Mouse (Mus musculus) heart, postnatal 0 days (tissue): Measurements from ENCODE around the gene Kcp. TPM values are rescaled to one million over a fixed set of nuclear protein-coding genes. Genes with fewer than 3 reads are reported as not detected.

ENCODE experiments used
- ATAC-seq: fragments of 200-750 bp; cut with Nextera tagmentation; 2 replicates; pipeline ENCODE4 v1.8.0; 2017; ENCODE audit warnings: low read depth, moderate number of reproducible peaks, moderate library complexity; ENCODE audit not compliant: insufficient read depth
- DNase-seq: peaks from one replicate; pipeline ENCODE4 v3.0.0-alpha.2; 2016; ENCODE audit warnings: low spot score
- H3K27ac ChIP-seq: fragments of 300-500 bp; sonication (generic); 2 replicates; pipeline ENCODE4 v1.5.1; 2014; ENCODE audit warnings: low read depth, mild to moderate bottlenecking
- H3K27me3 ChIP-seq: fragments of 300-500 bp; sonication (generic); 2 replicates; pipeline ENCODE4 v1.6.1; 2014; ENCODE audit warnings: low read length, mixed read lengths; ENCODE audit not compliant: control insufficient read depth, insufficient read depth
- H3K36me3 ChIP-seq: fragments of 300-500 bp; sonication (generic); replicated peaks from 2 replicates; pipeline ENCODE4 v1.6.1; 2014; ENCODE audit warnings: low read length, mixed read lengths; ENCODE audit not compliant: control insufficient read depth, insufficient read depth
- H3K4me1 ChIP-seq: fragments of 300-500 bp; sonication (generic); 2 replicates; pipeline ENCODE4 v1.6.1; 2014; ENCODE audit warnings: antibody characterized with exemption; ENCODE audit not compliant: control insufficient read depth, insufficient read depth
- H3K4me2 ChIP-seq: fragments of 300-500 bp; sonication (generic); 2 replicates; pipeline ENCODE4 v1.6.1; 2014; ENCODE audit warnings: low read depth, mild to moderate bottlenecking, low read length, moderate library complexity
- H3K4me3 ChIP-seq: fragments of 300-500 bp; sonication (generic); 2 replicates; pipeline ENCODE4 v1.5.1; 2014; ENCODE audit warnings: low read depth, low read length
- H3K9ac ChIP-seq: fragments of 300-500 bp; sonication (generic); replicated peaks from 2 replicates; pipeline ENCODE4 v1.6.1; 2014; ENCODE audit warnings: low read depth, low read length, mixed read lengths
- H3K9me3 ChIP-seq: fragments of 300-500 bp; sonication (generic); replicated peaks from 2 replicates; pipeline ENCODE4 v1.6.1; 2016; ENCODE audit warnings: low read length; ENCODE audit not compliant: control insufficient read depth
- CTCF ChIP-seq: IDR thresholded peaks from 2 replicates; pipeline ENCODE4 v1.5.1; 2016; ENCODE audit warnings: antibody characterized with exemption, control low read depth, low read depth
- EP300 ChIP-seq: IDR thresholded peaks from 2 replicates; pipeline ENCODE4 v1.6.1; 2016; ENCODE audit warnings: antibody characterized with exemption, low read depth
- WGBS: fragments of 180-500 bp; shearing (Covaris S2); extraction: QIAGEN DNeasy Blood & Tissue Kit; methylation state at CpG from one replicate; pipeline ENCODE4 v1.1.7; 2014; 5-methylcytosine and 5-hydroxymethylcytosine counted together
- polyA plus RNA-seq: library from polyadenylated mRNA; unstranded; fragments of >200 nt; fragmentation: Nextera tagmentation; extraction: Ambion mirVana; gene quantifications from 2 replicates; pipeline ENCODE4 v1.2.1, GENCODE M21; 2015
- total RNA-seq: library from RNA; depleted of rRNA; stranded (reverse); fragments of >200 nt; gene quantifications from 2 replicates; pipeline ENCODE4 v1.2.3, GENCODE M21; 2014; ENCODE audit warnings: low replicate concordance; rRNA removed

Gene Kcp
- total and polyA plus RNA-seq, 2 experiments from 2014 or later, result 4.2 to 17.9 TPM

DNA sequence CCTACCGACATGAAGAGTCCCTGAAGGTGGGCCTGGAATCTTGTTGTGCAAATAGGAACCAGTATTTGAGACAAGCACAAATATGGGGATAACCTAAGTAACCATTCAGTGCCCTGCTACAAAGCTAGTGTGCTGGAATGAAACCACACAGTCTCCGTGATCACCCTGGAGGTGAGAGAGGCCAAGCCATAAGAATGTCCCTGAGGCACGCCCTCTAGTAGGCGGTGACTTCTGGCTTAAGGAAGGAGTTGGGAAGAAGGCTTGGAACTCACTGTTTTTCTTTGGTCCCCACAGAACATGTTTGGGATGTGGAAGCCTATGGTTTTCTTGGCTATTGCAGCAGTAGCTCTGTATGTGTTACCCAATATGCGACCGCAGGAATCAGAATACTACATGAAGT is 81.4 kb downstream of the Kcp start:
- WGBS, result 71% methylated on average over 6 of the region's 6 CpGs
- TF ChIP-seq EP300 (no peak), CTCF (no peak)

GRCm38 (mm10) chr6:29425118-29425517 is 82.6 kb downstream of the Kcp start:
- no peaks in the 10 kb centered on the region for H3K36me3 ChIP-seq
- H3K27me3 ChIP-seq, result no peaks in the 10 kb centered on the region
- H3K4me3 ChIP-seq, result no peak overlapping the region
- no peak overlapping the region for H3K27ac ChIP-seq
- 83% methylated on average over 8 of the region's 8 CpGs for WGBS
- TF ChIP-seq CTCF, result no peak
- no peak for TF ChIP-seq EP300
- no peak for ATAC-seq
- no peak overlapping the region for H3K9ac ChIP-seq
- DNase-seq, result no peak
- no peaks in the 10 kb centered on the region for H3K9me3 ChIP-seq
- H3K4me1 ChIP-seq, result peaks cover 1% of the 10 kb centered on the region; the same call in 1 of the 2 replicates
- no peak overlapping the region for H3K4me2 ChIP-seq

More for the DNA sequence above, 81.4 kb downstream of the Kcp start:
- no peak overlapping the region for H3K9ac ChIP-seq
- no peak for ATAC-seq
- no peak overlapping the region for H3K4me3 ChIP-seq
- no peak overlapping the region for H3K4me2 ChIP-seq
- no peaks in the 10 kb centered on the region for H3K9me3 ChIP-seq
- no peak overlapping the region for H3K27ac ChIP-seq
- H3K4me1 ChIP-seq, result peaks cover 6% of the 10 kb centered on the region
- no peaks in the 10 kb centered on the region for H3K36me3 ChIP-seq
- no peak for DNase-seq
- H3K27me3 ChIP-seq, result no peaks in the 10 kb centered on the region

Other genes with a start within 250 kb of the Kcp start
- gene Hilpda, start 235.5 kb downstream of the Kcp start, total RNA-seq, result 42.1 and 46.5 TPM in 2 replicates
- gene Hilpda, start 235.5 kb downstream of the Kcp start, polyA plus RNA-seq, result 23.8 and 27.8 TPM in 2 replicates
- not detected in 2 replicates for gene Fam71f2, start 228.4 kb downstream of the Kcp start, total RNA-seq
- gene Fam71f2, start 228.4 kb downstream of the Kcp start, polyA plus RNA-seq, result 0.12 and 0.18 TPM in 2 replicates
- not detected in 2 replicates for gene Fam71f1, start 188.8 kb downstream of the Kcp start, total RNA-seq
- 0.07 TPM in 1 of 2 replicates, not detected in the other for gene Fam71f1, start 188.8 kb downstream of the Kcp start, polyA plus RNA-seq
- 296 and 341 TPM in 2 replicates for gene Calu, start 159.9 kb downstream of the Kcp start, total RNA-seq
- gene Calu, start 159.9 kb downstream of the Kcp start, polyA plus RNA-seq, result 278 and 287 TPM in 2 replicates
- 15.1 TPM in 1 of 2 replicates, not detected in the other for gene Opn1sw, start 119.5 kb downstream of the Kcp start, total RNA-seq
- 0.12 and 0.40 TPM in 2 replicates for gene Opn1sw, start 119.5 kb downstream of the Kcp start, polyA plus RNA-seq
- 14.9 and 15.7 TPM in 2 replicates for gene Ccdc136, start 111.6 kb downstream of the Kcp start, total RNA-seq
- 10.6 and 14.3 TPM in 2 replicates for gene Ccdc136, start 111.6 kb downstream of the Kcp start, polyA plus RNA-seq
- gene Flnc, start 74.7 kb downstream of the Kcp start, total RNA-seq, result 241 and 301 TPM in 2 replicates
- gene Flnc, start 74.7 kb downstream of the Kcp start, polyA plus RNA-seq, result 18.5 and 24.3 TPM in 2 replicates
- 162 and 247 TPM in 2 replicates for gene Atp6v1f, start 40.2 kb downstream of the Kcp start, total RNA-seq
- gene Atp6v1f, start 40.2 kb downstream of the Kcp start, polyA plus RNA-seq, result 228 and 238 TPM in 2 replicates
- not detected in 2 replicates for gene Atp6v1fnb, start 36.5 kb downstream of the Kcp start, total RNA-seq
- not detected in 2 replicates for gene Atp6v1fnb, start 36.5 kb downstream of the Kcp start, polyA plus RNA-seq
- gene Irf5, start 18.7 kb upstream of the Kcp start, total RNA-seq, result 3.5 and 3.6 TPM in 2 replicates
- 2.3 and 2.7 TPM in 2 replicates for gene Irf5, start 18.7 kb upstream of the Kcp start, polyA plus RNA-seq
- gene Tnpo3, start 101.9 kb upstream of the Kcp start, total RNA-seq, result 55.1 and 55.5 TPM in 2 replicates
- gene Tnpo3, start 101.9 kb upstream of the Kcp start, polyA plus RNA-seq, result 35.7 and 37.3 TPM in 2 replicates
- 1.1 and 1.8 TPM in 2 replicates for gene Tspan33, start 186.3 kb upstream of the Kcp start, total RNA-seq
- gene Tspan33, start 186.3 kb upstream of the Kcp start, polyA plus RNA-seq, result 1.3 and 1.6 TPM in 2 replicates
- 50.9 and 54.7 TPM in 2 replicates for gene Smo, start 227.6 kb upstream of the Kcp start, total RNA-seq
- 6.5 and 7.1 TPM in 2 replicates for gene Smo, start 227.6 kb upstream of the Kcp start, polyA plus RNA-seq